In genomic region chr17:68839888-68840571, GRCm38 (mm10) we compare ENCODE assay signal across 8 mouse cellular contexts. TPM values are rescaled to one million over a fixed set of nuclear protein-coding genes. Genes with fewer than 3 reads are reported as not detected.
DNase-seq lines count a peak whose midpoint lies in the region; ATAC-seq and TF ChIP-seq lines count a peak whose summit lies in the region.

No protein-coding gene starts in this region.

- H3K4me2 ChIP-seq in embryonic facial prominence, embryonic 13.5 days: peak overlapping the region; percentile 99
- no peak overlapping the region for H3K4me2 ChIP-seq in heart, postnatal 0 days (ENCODE audit: low read depth, low read length)
- peak overlapping the region; percentile 97 for H3K4me2 ChIP-seq in midbrain, embryonic 14.5 days (ENCODE audit: low read length)

- peak overlapping the region; percentile 56 for H3K4me3 ChIP-seq in embryonic facial prominence, embryonic 13.5 days
- 0 out of 2 replicates have a peak overlapping the region, but pooled peaks have one; percentile 48 for H3K4me3 ChIP-seq in heart, postnatal 0 days (ENCODE audit: low read depth, low read length)
- no peak overlapping the region for H3K4me3 ChIP-seq in midbrain, embryonic 14.5 days (replicated peaks; ENCODE audit: low read depth, low read length)

- H3K36me3 ChIP-seq in embryonic facial prominence, embryonic 13.5 days: no peaks in the 10 kb centered on the region
- H3K36me3 ChIP-seq in heart, postnatal 0 days (replicated peaks; ENCODE audit: control insufficient read depth, insufficient read depth, low read length): no peaks in the 10 kb centered on the region
- no peaks in the 10 kb centered on the region for H3K36me3 ChIP-seq in midbrain, embryonic 14.5 days (ENCODE audit: control insufficient read depth, insufficient read depth, low read length)

- no peak overlapping the region for H3K9ac ChIP-seq in embryonic facial prominence, embryonic 13.5 days
- H3K9ac ChIP-seq in heart, postnatal 0 days (replicated peaks; ENCODE audit: low read depth, low read length): no peak overlapping the region
- no peak overlapping the region for H3K9ac ChIP-seq in midbrain, embryonic 14.5 days (replicated peaks; ENCODE audit: low read length)

- no peak for TF ChIP-seq EP300 in heart, postnatal 0 days (IDR thresholded peaks at IDR 0.05; ENCODE audit: low read depth)

- no peak for ATAC-seq in embryonic facial prominence, embryonic 13.5 days (ENCODE audit: insufficient number of reproducible peaks, insufficient read depth, low FRiP score, low TSS enrichment, low read depth)
- no peak for ATAC-seq in heart, postnatal 0 days (ENCODE audit: insufficient read depth, low read depth)
- no peak for ATAC-seq in midbrain, embryonic 14.5 days (ENCODE audit: low FRiP score, low TSS enrichment)
- ATAC-seq in erythroid progenitor cell, adult 5-6 weeks (replicated peaks; ENCODE audit: low FRiP score, poor library complexity, severe bottlenecking): no peak

- TF ChIP-seq CTCF in heart, postnatal 0 days (IDR thresholded peaks at IDR 0.05; ENCODE audit: low read depth): no peak

- 17% methylated on average over 17 of the region's 17 CpGs for WGBS in embryonic facial prominence, embryonic 13.5 days
- 12% methylated on average over 17 of the region's 17 CpGs for WGBS in heart, postnatal 0 days
- WGBS in midbrain, embryonic 14.5 days: 21% methylated on average over 17 of the region's 17 CpGs

- H3K27ac ChIP-seq in embryonic facial prominence, embryonic 13.5 days: no peak overlapping the region
- H3K27ac ChIP-seq in heart, postnatal 0 days (ENCODE audit: low read depth): no peak overlapping the region
- no peak overlapping the region for H3K27ac ChIP-seq in midbrain, embryonic 14.5 days (replicated peaks; ENCODE audit: low read depth, low read length)

- peak; percentile 15 to 17 for DNase-seq in kidney, postnatal 4 days
- DNase-seq in kidney, adult 9 months: no peak
- no peak for DNase-seq in heart, postnatal 0 days (ENCODE audit: low spot score)
- peak; percentile 50 for DNase-seq in midbrain, embryonic 14.5 days
- DNase-seq in cerebellum, adult 11 months: no peak
- DNase-seq in layer of hippocampus, adult 8-10 months (ENCODE audit: low spot score in 2 of 2): no peak

- H3K27me3 ChIP-seq in embryonic facial prominence, embryonic 13.5 days: peaks cover 70% of the 10 kb centered on the region
- peaks cover 85% of the 10 kb centered on the region for H3K27me3 ChIP-seq in heart, postnatal 0 days (ENCODE audit: control insufficient read depth, insufficient read depth, low read length)
- H3K27me3 ChIP-seq in midbrain, embryonic 14.5 days (ENCODE audit: control insufficient read depth, insufficient read depth, low read length): peaks cover 20% of the 10 kb centered on the region

- H3K9me3 ChIP-seq in embryonic facial prominence, embryonic 13.5 days: no peaks in the 10 kb centered on the region
- no peaks in the 10 kb centered on the region for H3K9me3 ChIP-seq in heart, postnatal 0 days (replicated peaks; ENCODE audit: control insufficient read depth, low read length)
- H3K9me3 ChIP-seq in midbrain, embryonic 14.5 days (ENCODE audit: control insufficient read depth, low read length): no peaks in the 10 kb centered on the region

- peaks cover 40% of the 10 kb centered on the region for H3K4me1 ChIP-seq in embryonic facial prominence, embryonic 13.5 days
- H3K4me1 ChIP-seq in heart, postnatal 0 days (ENCODE audit: control insufficient read depth, insufficient read depth): peaks cover 19% of the 10 kb centered on the region; the same call in 1 of the 2 replicates
- peaks cover 25% of the 10 kb centered on the region for H3K4me1 ChIP-seq in midbrain, embryonic 14.5 days (ENCODE audit: control insufficient read depth, insufficient read depth, low read length)

RNA-seq across cellular contexts. Expression of gene Tmem200c, which starts 13.6 kb away (rescaled TPM):
- 1.5 and 1.9 TPM in 2 replicates for polyA plus RNA-seq in embryonic facial prominence, embryonic 13.5 days (2015; fragmentation: Nextera tagmentation; extraction: Ambion mirVana)
- total RNA-seq in heart, postnatal 0 days (2014; rRNA removed; ENCODE audit: low replicate concordance): 0.19 TPM in 1 of 2 replicates, not detected in the other
- not detected in 2 replicates for polyA plus RNA-seq in heart, postnatal 0 days (2015; fragmentation: Nextera tagmentation; extraction: Ambion mirVana)
- 4.0 and 4.2 TPM in 2 replicates for polyA plus RNA-seq in midbrain, embryonic 14.5 days (2014; fragmentation: Nextera tagmentation; extraction: Ambion mirVana)
- not detected in 2 replicates for total RNA-seq in erythroid progenitor cell, adult 5-6 weeks (2015; ENCODE audit: low replicate concordance)
- not detected in 2 replicates for total RNA-seq in erythroid progenitor cell, adult 5-6 weeks (2017; ENCODE audit: low replicate concordance)
- total RNA-seq in layer of hippocampus, adult 8-10 months (2022): 10 to 100 TPM in 1 of 4 experiments, 1 to 10 TPM in 3; 7.7 to 10.4 (median 8.8) TPM

Comparison
In these comparisons a context has a peak if more than half of its experiments do, and no peak if none do; other contexts are left out.
1. DNase-seq: peak in kidney, postnatal 4 days (2 of 2) and midbrain, embryonic 14.5 days (single experiment); none in kidney, adult 9 months (single experiment), heart, postnatal 0 days (single experiment), cerebellum, adult 11 months (single experiment) and layer of hippocampus, adult 8-10 months (0 of 2).